Mouse (Mus musculus) CH12.LX (cell line): ENCODE results near the gene Nsun6.

Experiments used
- CHD2 ChIP-seq: IDR thresholded peaks from 2 replicates; pipeline ENCODE4 v1.6.1; 2011; ENCODE audit warnings: low read length, improper control_type of control experiment
- CTCF ChIP-seq, 2 experiments: IDR thresholded peaks in 1 of 2; conservative IDR thresholded peaks in 1 of 2; 2 replicates each; pipeline ENCODE4 v1.5.1; 2011 to 2012; ENCODE audit warnings: low read depth in 2 of 2, low read length in 2 of 2, improper control_type of control experiment in 1 of 2, inconsistent platforms in 1 of 2, mild to moderate bottlenecking in 1 of 2, moderate library complexity in 1 of 2
- ELF1 ChIP-seq: IDR thresholded peaks from 2 replicates; pipeline ENCODE4 v1.6.1; 2014; ENCODE audit warnings: low read depth, mild to moderate bottlenecking, inconsistent platforms, low read length, improper control_type of control experiment
- EP300 ChIP-seq: IDR thresholded peaks from 2 replicates; pipeline ENCODE4 v1.6.1; 2011; ENCODE audit warnings: low read length, improper control_type of control experiment
- KAT2A ChIP-seq: IDR thresholded peaks from 2 replicates; pipeline ENCODE4 v1.6.1; 2012; ENCODE audit warnings: low read length, improper control_type of control experiment, inconsistent platforms; ENCODE audit not compliant: insufficient replicate concordance
- NRF1 ChIP-seq: IDR thresholded peaks from 2 replicates; pipeline ENCODE4 v1.6.1; 2014; ENCODE audit warnings: low read depth, mild to moderate bottlenecking, inconsistent platforms, low read length, improper control_type of control experiment, moderate library complexity
- POLR2A ChIP-seq: IDR thresholded peaks from 2 replicates; pipeline ENCODE4 v1.6.1; 2011; ENCODE audit warnings: low read depth, mild to moderate bottlenecking, improper control_type of control experiment, low read length
- RCOR1 ChIP-seq: conservative IDR thresholded peaks from 2 replicates; pipeline ENCODE4 v1.6.1; 2012; ENCODE audit warnings: low read depth, mild to moderate bottlenecking, inconsistent platforms, low read length, improper control_type of control experiment
- SIN3A ChIP-seq: IDR thresholded peaks from 2 replicates; pipeline ENCODE4 v1.6.1; 2012; ENCODE audit warnings: low read length, improper control_type of control experiment, inconsistent platforms
- UBTF ChIP-seq: IDR thresholded peaks from 2 replicates; pipeline ENCODE4 v1.6.1; 2012; ENCODE audit warnings: low read depth, mild to moderate bottlenecking, inconsistent platforms, low read length, improper control_type of control experiment, moderate library complexity
- USF1 ChIP-seq: IDR thresholded peaks from 2 replicates; pipeline ENCODE4 v1.6.1; 2014; ENCODE audit warnings: low read depth, mild to moderate bottlenecking, inconsistent platforms, low read length, improper control_type of control experiment
- ZC3H11A ChIP-seq: IDR thresholded peaks from 2 replicates; pipeline ENCODE4 v1.6.1; 2012; ENCODE audit warnings: low read depth, mild to moderate bottlenecking, inconsistent platforms, low read length, improper control_type of control experiment

DNA sequence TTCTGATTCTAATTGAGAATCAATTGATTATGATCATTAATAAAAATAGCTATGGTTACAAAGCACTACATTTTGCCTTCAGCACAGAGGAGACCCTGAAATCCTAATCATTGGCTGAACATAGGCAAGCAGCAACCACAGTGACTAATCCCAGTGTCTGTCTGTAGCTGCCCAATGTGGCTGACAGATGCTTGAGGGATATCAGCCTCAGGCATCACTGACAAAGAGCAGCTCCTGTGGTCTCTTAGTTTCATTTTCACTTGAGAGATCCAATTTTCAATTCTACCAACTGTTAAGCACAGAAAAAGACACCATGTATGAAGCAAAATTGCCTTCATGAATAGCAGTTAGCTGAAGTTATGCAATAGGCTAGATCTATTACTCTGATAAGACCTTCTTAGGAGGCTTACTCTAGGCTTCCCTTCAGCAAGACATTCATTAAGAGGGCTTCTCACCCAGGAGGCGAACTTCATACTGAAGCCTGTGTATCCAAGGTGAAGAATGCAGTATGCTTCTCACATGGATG, 93.8 kb downstream of the Nsun6 start:
- TF ChIP-seq RCOR1 (no peak), POLR2A (no peak), ZC3H11A (no peak), CTCF (conservative IDR thresholded peaks at IDR 0.05 in 1 of 2, IDR thresholded peaks at IDR 0.05 in 1 of 2; ENCODE audit: low read depth in 2 of 2, low read length in 2 of 2) (no peak), UBTF (no peak), CHD2 (no peak), NRF1 (no peak), USF1 (no peak), SIN3A (no peak), KAT2A (no peak), ELF1 (no peak), EP300 (no peak)
